Mouse (Mus musculus): ENCODE results near the gene Rgcc.

- TF ChIP-seq CTCF (IDR thresholded peaks at IDR 0.05; ENCODE audit: low read depth) (no peak), EP300 (IDR thresholded peaks at IDR 0.05; ENCODE audit: low read depth) (no peak)
These were observed 27.6 kb downstream of the Rgcc start for GRCm38 (mm10) chr14:79273697-79274477.
